Mouse (Mus musculus) left cerebral cortex, postnatal 25 days (tissue): ENCODE results near the gene Phactr3. TPM values are rescaled to one million over a fixed set of nuclear protein-coding genes. Genes with fewer than 3 reads are reported as not detected.
A peak's percentile ranks its signal among the peaks of the same experiment; 100 is the strongest.

Source experiments
- DNase-seq, 2 experiments: peaks; one replicate each; pipeline ENCODE4 v3.0.0; 2022; ENCODE audit warnings: low spot score in 2 of 2, mixed read lengths in 1 of 2
- intact Hi-C: fragments of 180-260 bp; cut with DNase I; formaldehyde crosslinking; loops from one replicate; pipeline ENCODE4 v1.15.1; 2025
- total RNA-seq, 2 experiments: library from RNA; stranded (reverse); gene quantifications; 2 replicates each; pipeline ENCODE4 v1.2.3; 2021

Gene Phactr3
- total RNA-seq, 2 experiments from 2014 or later: 158 TPM

- peak in 1 of 2 experiments; percentile 65 for DNase-seq
- intact Hi-C loops: no loop called here
These were observed 56.6 kb downstream of the Phactr3 start for GRCm38 (mm10) chr2:178175286-178175931.

DNA sequence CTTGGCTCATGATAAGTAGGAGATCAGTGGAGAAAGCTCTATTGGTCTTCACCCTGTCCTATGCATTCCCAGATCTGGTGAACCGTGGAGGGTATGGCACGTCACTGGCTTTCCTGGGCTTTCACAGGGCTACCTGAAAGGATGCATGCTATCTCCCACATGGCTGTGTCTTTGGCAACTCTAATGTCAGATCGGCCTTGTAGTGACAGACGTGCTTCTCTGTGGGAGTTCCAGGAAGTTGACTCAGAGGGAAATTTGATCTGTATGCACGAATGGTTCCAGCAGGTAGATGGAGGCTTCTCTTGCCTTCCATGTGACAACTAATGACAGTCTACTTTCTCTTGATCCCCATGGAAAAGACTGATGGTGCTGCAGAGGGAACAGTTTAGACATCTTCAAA lies 65.5 kb downstream of the Phactr3 start:
- no peak for DNase-seq
- intact Hi-C loops: no loop called here

GRCm38 (mm10) chr2:178184862-178185261 lies 66.1 kb downstream of the Phactr3 start:
- intact Hi-C loops: no loop called here
- no peak for DNase-seq

- intact Hi-C loops: no loop called here
- no peak for DNase-seq
These were observed 70.2 kb downstream of the Phactr3 start for GRCm38 (mm10) chr2:178188988-178189387.

GRCm38 (mm10) chr2:178192881-178193280 lies 74.1 kb downstream of the Phactr3 start:
- intact Hi-C loops: no loop called here
- DNase-seq: peak in 1 of 2 experiments; percentile 50

GRCm38 (mm10) chr2:178193445-178193844 lies 74.7 kb downstream of the Phactr3 start:
- no peak for DNase-seq
- intact Hi-C loops: no loop called here

DNA sequence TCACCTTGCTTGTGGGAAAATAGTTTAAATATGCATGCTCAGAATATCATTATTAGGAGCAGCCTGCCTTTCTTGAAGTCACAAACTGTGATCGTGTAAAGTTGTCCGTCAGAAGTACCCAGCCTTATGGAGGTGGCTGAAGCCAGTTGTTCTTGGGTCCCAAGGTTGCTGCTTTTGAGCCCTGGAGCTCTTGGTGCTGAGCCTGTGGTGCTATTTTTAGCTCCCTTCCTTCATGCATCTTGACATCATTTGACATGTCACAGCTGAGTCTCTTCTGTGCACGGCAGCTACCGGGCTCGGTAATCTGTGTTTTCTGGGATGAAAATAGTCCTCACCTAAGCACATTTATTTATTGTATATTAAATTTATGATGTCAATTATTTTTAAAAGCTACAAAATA lies 76.1 kb downstream of the Phactr3 start:
- intact Hi-C loops: no loop called here

DNA sequence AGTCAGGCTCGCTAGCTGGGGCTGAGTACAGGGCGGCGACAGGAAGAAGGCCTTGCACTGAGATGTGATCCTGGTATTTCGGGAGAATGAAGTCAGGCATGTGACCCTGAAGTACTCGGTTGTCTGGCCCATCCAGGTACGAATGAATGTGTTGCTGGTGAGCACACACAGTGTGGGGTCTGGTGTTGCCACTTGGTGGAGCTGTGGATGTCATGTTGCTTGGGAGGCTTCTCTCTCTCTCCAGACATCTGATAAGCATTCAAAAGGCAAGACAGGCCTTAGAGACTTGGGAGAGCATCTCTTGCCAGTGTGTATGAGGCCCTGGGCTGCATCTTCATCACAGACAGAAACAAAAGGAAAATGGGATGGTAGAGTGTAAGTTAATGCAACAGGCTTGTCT lies 77.3 kb downstream of the Phactr3 start:
- no peak for DNase-seq

More for the DNA sequence above, 76.1 kb downstream of the Phactr3 start:
- DNase-seq: no peak

DNA sequence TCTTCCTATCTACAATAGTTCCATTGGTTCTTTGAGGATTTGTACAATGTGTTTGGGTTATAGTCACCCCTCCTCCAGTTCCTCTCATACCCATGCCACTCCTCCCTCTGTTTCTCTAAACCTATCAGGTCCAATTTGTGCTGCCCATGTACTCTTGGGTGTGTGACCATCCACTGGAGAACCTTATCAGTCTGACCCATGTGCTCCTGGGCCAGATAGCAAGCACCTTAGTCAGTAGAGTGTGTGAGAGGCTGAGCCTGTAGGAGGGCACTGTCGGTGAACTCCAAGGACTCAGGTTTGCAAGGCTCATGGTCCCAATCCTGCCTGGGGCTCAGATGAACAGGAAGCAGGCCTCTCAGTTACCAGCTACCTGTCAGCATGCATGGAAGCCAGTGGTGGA lies 78.8 kb downstream of the Phactr3 start:
- intact Hi-C loops: no loop called here
- no peak for DNase-seq

More for the DNA sequence above, 77.3 kb downstream of the Phactr3 start:
- intact Hi-C loops: no loop called here

DNA sequence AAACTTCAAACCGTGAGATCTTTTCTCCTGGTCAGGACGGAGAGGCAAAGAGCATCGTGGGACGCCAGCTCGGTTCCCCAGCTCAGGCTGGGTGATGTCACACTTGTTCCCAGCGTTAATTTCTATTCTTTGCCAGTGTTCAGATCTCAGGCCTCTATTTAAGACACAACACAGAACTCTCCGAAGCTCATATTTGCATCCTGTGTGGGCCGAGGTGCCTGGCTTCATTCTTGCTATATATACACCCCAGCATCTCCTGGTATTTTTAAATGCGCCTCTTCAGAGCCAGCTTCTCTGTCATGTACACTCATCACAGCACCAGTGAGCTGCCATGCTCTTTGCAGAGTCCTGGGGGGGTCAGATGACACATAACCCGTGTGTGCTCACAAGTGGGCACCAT lies 85.7 kb downstream of the Phactr3 start:
- peak; percentile 74 to 96 for DNase-seq
- intact Hi-C loops: loop anchor here (2.0 to 5.0 kb wide), 4 partner anchors 16 to 62 kb away; no protein-coding TSS in a partner anchor

DNA sequence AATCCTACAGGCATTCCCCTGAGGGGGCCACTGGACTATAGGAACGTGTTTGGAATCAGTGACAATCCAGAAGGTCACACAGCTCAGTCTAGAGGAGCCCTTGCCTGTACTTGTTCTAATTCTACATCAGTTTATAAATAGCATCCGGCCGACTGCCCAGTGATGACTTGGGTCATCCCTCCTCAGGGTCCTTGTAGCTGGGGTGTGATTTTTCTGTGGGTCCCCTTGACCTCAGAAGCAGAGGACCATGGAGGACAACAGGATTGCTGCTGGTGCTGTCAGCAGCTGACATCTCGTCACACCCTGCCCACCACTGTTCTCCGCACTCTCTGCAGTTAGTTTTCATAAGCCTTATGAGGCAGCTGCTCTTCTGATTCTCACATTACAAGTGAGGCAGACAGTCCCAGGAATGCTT lies 89.4 kb downstream of the Phactr3 start:
- DNase-seq: peak in 1 of 2 experiments; percentile 75
- intact Hi-C loops: no loop called here

GRCm38 (mm10) chr2:178213826-178214225 lies 95.1 kb downstream of the Phactr3 start:
- peak in 1 of 2 experiments; percentile 55 for DNase-seq
- intact Hi-C loops: no loop called here

DNA sequence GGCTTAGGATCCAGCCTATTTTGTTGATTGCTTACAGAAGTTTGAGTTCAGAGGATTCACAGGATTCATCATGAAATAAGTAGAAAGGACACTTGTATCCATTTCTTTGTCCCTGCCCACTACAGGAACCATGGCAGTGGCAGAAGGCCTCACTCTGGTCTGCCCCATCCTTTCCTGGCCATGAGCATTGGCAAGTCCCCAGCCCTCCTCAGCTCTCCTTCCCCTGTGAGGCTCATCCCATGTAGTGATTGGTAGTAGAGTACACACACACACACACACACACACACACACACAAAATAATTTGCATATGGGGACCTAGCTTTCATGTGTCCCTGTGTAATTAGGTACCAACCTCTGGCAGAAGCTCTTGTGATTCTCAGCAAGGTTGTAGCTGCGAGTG lies 95.8 kb downstream of the Phactr3 start:
- intact Hi-C loops: no loop called here
- no peak for DNase-seq

GRCm38 (mm10) chr2:178218461-178218860 lies 99.7 kb downstream of the Phactr3 start:
- DNase-seq: no peak
- intact Hi-C loops: no loop called here

GRCm38 (mm10) chr2:178219454-178220147 lies 100.8 kb downstream of the Phactr3 start:
- no peak for DNase-seq
- intact Hi-C loops: loop anchor here (2.0 kb wide), 1 partner anchor 15 kb away; no protein-coding TSS in a partner anchor

DNA sequence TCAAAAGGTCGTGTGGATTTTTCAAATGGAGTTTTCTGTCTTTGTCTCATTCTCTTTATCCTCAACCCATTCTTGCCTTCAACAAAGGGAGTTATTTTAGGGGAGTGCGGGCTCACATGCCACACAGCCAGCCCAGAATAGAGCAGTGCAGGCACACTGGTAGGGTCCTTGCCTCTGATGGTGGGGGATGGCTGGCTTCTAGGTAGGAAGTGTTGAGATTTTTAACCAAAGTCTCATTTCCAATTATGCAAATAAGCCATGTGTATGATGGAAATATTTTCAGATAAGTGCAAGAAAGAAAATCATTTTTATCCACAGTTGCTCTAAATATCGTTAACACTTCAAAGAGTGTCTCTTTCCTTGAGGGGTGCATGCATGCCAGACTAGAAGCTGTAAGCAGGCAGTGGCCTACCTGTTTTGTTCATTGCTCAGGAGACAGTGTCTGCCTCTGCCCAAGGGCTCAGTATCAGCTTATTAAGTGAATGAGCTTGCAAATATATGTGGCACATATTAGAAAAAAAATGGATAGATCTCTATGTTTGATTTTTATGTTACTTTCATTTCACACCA lies 101.5 kb downstream of the Phactr3 start:
- DNase-seq: peak in 1 of 2 experiments; percentile 85
- intact Hi-C loops: loop anchor here (2.0 kb wide), 1 partner anchor 15 kb away; no protein-coding TSS in a partner anchor

DNA sequence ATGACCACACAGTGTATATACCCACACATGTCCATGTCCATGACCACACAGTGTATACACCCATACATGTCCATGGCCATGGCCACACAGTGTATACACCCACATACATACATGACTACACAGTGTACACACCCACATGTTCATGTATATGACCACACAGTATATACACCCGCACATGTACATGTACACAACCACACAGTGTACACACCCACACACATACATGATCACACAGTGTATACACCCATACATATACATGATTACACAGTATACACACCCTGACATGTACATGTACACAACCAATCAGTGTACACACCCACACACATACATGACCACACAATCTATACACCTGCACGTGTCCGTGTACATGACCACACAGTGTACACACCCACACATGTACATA lies 102.2 kb downstream of the Phactr3 start:
- intact Hi-C loops: loop anchor here (2.0 kb wide), 1 partner anchor 16 kb away; no protein-coding TSS in a partner anchor

DNA sequence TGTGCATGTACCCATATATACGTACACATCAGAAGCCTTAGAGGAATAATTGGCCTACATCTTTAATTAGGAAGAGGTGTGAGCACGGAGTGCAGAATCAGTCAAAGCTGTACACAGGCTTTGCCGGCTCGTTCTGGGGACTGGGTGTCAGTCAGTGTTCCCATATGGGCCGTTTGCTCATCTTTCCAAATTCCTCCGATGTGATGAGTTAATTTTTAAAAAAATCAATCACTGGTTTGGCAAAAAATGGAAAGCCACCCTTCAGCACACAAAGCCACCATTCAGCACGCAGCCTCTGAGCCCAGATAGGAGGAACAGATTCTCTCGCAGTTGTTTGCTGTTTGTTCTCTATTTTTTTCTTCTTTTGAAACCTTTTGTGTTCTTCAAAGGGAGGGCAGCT lies 110.5 kb downstream of the Phactr3 start:
- intact Hi-C loops: no loop called here
- DNase-seq: no peak

More for the DNA sequence above, 102.2 kb downstream of the Phactr3 start:
- DNase-seq: no peak

GRCm38 (mm10) chr2:178233487-178233886 lies 114.7 kb downstream of the Phactr3 start:
- intact Hi-C loops: no loop called here
- DNase-seq: no peak

DNA sequence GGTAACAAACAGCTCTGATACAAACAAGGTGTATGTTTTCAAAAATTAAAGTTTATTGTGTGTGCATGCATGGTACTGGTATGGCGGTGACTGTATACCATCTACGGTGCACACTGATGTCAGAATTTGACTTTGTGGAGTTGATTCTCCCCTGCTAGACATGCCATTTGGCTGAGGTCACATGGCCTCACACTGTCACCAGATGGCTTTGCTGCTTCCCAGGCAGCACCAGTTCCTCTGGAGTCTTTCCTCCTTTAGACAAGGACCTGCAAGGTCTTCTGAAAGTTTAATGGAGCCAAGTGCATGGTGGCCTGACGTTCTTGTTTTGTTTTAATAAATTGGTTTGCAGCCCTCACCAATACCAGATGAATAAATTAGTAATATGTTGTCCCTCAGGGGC lies 118.3 kb downstream of the Phactr3 start:
- intact Hi-C loops: no loop called here
- no peak for DNase-seq

GRCm38 (mm10) chr2:178238503-178238902 lies 119.7 kb downstream of the Phactr3 start:
- intact Hi-C loops: no loop called here

More at GRCm38 (mm10) chr2:178238503-178238902, 119.7 kb downstream of the Phactr3 start:
- no peak for DNase-seq
